Mouse (Mus musculus) mature B cell (primary cell): ENCODE measurements around the gene Sema3c.

Experiments used
- in situ Hi-C: fragments of 300-500 bp; cut with MboI; formaldehyde crosslinking; loops from 2 replicates; pipeline ENCODE4 v1.14.3; 2019

The Sema3c gene

GRCm38 (mm10) chr5:17647643-17648226, 73.7 kb downstream of the Sema3c start:
- in situ Hi-C loops: no loop called here

GRCm38 (mm10) chr5:17648865-17649542, 74.9 kb downstream of the Sema3c start:
- in situ Hi-C loops: no loop called here

DNA sequence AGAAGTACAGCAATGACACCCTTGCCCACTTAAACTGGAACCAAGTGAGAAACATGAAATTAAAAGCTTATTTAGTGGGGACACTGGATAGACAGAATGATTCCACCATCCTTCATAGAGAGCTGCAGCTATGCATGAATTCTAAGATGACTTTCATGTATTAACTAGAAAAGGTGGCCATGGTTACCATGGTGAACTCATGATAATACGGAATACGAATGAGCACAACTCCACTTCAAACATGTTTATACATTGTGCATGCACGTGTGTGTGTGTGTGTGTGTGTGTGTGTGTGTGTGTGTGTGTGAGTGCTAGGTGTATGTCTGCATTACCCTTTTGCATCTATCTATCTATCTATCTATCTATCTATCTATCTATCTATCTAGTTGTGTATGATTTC, 87.1 kb downstream of the Sema3c start:
- in situ Hi-C loops: no loop called here

DNA sequence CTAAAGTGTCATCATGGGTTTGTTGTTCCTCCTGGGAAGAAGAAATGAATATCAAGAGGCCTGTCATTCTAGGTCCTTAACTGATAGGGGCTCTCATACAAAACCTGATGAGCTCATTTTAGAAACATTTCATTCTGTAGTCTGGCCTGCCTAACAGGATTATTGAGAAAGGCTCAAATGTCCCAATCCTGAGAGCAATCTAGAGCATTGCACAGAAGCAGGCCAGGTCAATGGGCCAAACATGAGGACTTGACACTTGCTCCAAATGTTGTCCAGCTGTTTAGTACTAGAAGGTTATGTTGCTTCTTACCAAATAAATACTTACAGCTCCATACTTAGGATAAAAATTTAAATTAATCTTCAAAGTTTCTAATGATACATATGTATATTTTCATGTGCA, 97.3 kb downstream of the Sema3c start:
- in situ Hi-C loops: no loop called here

DNA sequence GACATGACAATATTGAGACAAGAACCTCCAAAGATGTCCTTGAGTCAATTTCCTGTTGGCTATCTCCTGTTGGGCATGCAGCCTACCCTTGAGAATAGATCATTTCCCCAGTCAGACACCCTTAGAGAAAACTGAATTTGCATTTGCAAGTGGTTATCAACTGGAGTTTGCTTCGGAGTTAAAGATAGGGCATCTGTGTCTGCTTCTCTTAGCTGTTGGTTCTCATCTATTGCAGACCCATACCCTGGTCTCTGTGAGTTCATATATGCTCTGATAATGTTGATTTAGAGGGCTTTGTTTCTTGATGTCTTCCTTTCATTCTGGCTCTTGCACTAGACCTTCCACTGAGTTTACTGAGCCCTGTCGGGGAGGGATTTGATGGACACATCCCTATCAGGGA, 106.8 kb downstream of the Sema3c start:
- in situ Hi-C loops: no loop called here

DNA sequence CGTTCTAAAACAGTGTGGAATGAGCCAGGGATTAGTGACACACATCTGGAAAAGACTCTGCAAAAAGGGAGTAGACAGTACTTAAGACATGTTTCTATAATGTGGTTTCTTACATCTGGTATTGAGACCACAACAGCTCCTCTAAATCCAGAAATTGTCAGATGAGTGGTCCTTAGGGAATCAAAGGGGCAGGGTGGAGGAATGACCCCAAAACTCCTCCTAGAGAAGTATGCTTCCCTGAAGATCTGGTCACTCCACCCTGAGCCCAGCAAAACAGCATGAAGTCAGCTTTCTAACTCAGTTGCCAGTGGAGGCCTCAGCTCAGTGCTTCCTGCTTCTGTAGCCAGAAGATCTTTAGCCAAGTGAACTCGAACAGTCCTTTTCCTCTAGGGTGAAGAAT, 115.0 kb downstream of the Sema3c start:
- in situ Hi-C loops: no loop called here

DNA sequence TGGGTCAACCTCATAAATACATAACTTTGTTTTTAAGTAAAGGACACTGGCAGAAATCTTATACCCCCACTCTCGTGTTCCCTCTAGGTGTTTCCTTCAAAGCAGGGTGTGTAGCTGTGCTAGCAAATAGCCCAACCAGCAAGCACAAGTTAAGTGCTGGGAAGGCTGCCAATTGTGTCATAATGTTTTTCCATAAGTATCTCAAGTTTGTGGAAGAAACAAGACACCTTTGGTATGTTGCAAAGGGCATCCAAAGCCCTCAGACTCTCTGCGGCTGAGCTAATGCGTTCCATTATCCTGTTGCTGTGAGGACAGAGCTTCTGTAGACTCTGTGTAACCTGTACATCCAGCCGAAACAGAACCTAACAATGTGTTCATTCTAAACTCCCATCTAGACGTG, 115.5 kb downstream of the Sema3c start:
- in situ Hi-C loops: no loop called here

DNA sequence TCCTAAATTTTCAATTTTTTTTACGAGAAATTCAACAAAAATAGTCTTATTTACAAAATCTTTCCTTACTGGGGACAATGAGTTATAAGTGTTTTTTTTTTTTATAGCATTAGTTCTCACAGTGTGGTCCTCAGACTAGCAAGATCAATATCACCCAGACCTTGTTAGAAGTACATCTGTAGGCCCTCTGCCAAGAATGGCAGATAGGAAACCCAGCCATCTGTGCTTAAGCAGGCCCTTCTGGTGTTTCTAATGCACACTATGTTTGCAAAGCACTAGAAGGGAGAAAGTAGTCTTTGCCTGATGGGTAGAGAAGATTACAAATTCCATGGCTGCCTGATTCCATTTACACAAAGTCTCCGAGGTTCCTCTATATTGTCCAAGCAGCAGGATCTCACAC, 121.3 kb downstream of the Sema3c start:
- in situ Hi-C loops: no loop called here

DNA sequence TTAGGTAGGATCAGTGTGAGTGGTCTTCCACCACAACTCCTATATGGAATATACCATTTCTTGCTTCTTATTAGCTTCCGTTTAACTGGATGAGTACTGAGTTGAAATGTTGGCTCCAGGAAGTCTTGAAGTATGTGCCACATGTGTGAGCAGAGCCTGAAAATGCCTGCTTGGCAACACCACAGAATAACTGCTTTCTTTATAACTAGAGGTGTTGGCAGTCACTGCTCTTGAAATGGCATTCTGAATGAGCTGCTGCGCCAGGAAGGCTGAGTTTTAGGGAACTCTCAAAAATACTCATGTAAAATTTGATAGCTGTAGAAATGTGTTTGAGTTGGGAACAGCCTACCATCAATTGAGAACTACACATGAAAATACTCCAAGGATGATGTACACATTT, 124.8 kb downstream of the Sema3c start:
- in situ Hi-C loops: no loop called here

GRCm38 (mm10) chr5:17704160-17704559, 130.1 kb downstream of the Sema3c start:
- in situ Hi-C loops: no loop called here

GRCm38 (mm10) chr5:17707086-17707485, 133.0 kb downstream of the Sema3c start:
- in situ Hi-C loops: no loop called here

- in situ Hi-C loops: no loop called here
These were observed 138.3 kb downstream of the Sema3c start for GRCm38 (mm10) chr5:17712374-17712773.

- in situ Hi-C loops: no loop called here
These were observed 141.1 kb downstream of the Sema3c start for GRCm38 (mm10) chr5:17715206-17715605.

DNA sequence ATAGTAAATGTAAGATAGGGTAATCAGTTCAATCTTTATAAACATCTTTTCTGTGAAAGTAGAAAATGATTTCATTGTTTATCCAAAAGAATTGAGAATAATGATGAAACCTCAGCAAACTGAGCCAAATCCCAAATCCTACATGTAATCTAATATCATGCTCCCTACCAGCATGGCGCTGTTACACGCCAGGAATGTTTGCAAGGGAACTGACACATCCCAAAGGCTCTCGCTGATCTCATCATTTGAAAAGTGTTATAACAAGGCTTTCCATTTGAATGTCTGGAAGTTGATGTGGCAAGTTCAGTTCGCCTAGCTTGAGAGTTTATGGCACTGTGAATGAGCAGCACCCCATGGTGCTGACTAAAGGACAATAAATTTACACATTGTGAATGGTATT, 145.9 kb downstream of the Sema3c start:
- in situ Hi-C loops: no loop called here

- in situ Hi-C loops: no loop called here
These were observed 149.9 kb downstream of the Sema3c start for GRCm38 (mm10) chr5:17724031-17724430.

DNA sequence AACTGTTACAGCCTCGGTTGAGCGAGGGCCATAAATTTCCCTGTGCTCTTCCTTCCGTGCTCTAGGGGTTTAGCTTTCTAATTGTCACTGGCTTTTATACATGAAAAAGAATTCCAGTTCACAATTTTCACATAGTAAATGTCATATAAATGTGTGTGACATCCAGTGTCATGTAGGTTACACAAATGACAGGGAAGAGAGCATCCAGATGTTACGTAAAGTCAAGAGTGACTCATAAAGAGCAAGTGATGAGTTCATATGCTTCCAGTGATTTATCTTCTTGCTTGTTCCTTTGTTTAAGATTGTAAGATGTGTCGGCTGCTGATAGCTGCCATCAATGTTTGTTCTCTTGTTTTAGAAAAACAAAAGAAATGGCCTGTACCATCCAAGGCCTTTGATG, 154.0 kb downstream of the Sema3c start:
- in situ Hi-C loops: no loop called here

DNA sequence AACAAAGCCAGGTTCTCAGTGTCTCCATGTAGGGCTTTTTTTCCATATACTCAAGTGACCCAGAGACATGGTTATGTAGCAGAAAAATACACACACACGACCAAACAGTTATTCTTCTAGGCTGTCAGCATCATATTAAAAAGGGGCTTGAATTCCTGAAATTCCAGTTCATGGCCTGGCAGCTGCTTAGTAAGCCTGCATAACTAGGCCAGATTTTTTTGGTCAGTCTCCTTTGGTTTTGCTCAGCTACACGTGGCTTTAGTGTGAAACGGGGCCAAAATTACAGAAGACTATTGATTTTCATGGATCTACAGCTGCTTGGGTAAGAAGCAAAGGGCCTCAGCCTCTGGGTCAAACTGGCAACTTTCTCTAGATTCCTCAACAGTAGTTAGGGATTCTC, 165.7 kb downstream of the Sema3c start:
- in situ Hi-C loops: no loop called here

DNA sequence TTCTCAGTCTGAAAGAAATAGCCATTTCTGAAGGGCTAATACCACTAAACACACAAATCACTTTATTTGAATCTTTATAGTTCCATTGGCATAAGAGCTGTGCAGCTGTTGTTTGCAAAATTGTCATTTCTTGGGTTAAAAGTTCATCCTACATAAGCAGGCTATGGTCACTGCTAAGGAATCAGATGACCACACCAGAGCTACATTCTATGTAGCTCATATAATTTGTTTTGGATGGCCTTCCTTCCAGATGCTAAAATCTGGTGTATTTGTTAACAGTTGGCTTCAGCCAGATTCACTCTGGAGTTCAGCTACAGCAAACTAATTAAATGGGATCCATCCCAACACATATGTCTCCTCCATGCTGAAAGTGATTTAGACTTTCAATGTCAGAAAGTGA, 172.4 kb downstream of the Sema3c start:
- in situ Hi-C loops: no loop called here

DNA sequence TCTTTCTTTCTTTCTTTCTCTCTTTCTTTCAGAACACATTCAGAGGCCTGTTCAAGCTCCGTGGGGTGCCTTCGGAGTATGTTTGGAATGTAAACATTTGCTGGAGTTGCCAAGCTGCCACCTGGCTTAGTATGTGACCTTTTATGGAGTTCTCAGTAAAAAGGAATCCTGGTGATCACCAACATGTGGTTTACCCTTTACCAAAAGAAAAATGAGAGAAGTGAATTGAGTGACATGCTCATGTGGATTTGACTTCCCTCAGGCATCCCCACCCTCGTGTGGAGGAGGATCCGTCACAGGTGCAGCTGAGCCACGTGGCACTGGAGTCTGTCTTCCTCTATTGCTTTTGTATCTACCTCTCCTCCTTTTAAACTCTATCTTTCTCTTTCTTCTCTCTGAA, 173.1 kb downstream of the Sema3c start:
- in situ Hi-C loops: no loop called here

GRCm38 (mm10) chr5:17748293-17748692, 174.2 kb downstream of the Sema3c start:
- in situ Hi-C loops: no loop called here

GRCm38 (mm10) chr5:17753471-17754005, 179.5 kb downstream of the Sema3c start:
- in situ Hi-C loops: no loop called here

- in situ Hi-C loops: no loop called here
These were observed 192.1 kb downstream of the Sema3c start for GRCm38 (mm10) chr5:17766006-17766677.

DNA sequence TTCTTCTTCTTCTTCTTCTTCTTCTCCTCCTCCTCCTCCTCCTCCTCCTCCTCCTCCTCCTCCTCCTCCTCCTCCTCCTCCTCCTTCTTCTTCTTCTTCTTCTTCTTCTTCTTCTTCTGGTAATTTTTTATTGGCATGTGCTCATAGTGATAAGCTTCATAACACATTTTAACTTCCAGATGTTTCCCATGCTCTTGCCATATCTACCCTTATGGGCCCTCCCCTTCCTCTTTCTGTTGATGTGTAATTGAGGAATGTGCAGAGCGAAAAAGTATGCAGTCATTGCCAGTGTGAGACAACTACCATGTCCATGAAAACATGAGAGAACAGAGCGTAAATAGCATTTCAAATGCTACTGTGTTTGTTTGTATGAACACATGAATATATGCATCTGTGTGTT, 196.2 kb downstream of the Sema3c start:
- in situ Hi-C loops: no loop called here
